Mouse (Mus musculus) intestine, embryonic 14.5 days (tissue): Measurements from ENCODE around the gene C2cd4d. TPM values are rescaled to one million over a fixed set of nuclear protein-coding genes. Genes with fewer than 3 reads are reported as not detected.

Experiments
- ATAC-seq: fragments of 200-750 bp; cut with Nextera tagmentation; replicated peaks from 2 replicates; pipeline ENCODE4 v1.8.0; 2017; ENCODE audit warnings: low read depth, moderate number of reproducible peaks, moderate TSS enrichment, moderate library complexity; ENCODE audit not compliant: low FRiP score, low TSS enrichment
- DNase-seq: peaks from one replicate; pipeline ENCODE4 v3.0.0-alpha.2; 2018; ENCODE audit warnings: low spot score
- H3K27ac ChIP-seq: fragments of 300-500 bp; sonication (generic); 2 replicates; pipeline ENCODE4 v1.5.1; 2014; ENCODE audit warnings: low read depth, mild to moderate bottlenecking, control low read depth
- H3K27me3 ChIP-seq: fragments of 300-500 bp; sonication (generic); replicated peaks from 2 replicates; pipeline ENCODE4 v1.6.1; 2014; ENCODE audit warnings: low read length, control low read depth; ENCODE audit not compliant: control insufficient read depth, insufficient read depth
- H3K36me3 ChIP-seq: fragments of 300-500 bp; sonication (generic); 2 replicates; pipeline ENCODE4 v1.6.1; 2014; ENCODE audit warnings: low read length, control low read depth; ENCODE audit not compliant: control insufficient read depth, insufficient read depth
- H3K4me1 ChIP-seq: fragments of 300-500 bp; sonication (generic); replicated peaks from 2 replicates; pipeline ENCODE4 v1.6.1; 2014; ENCODE audit warnings: low read length, control low read depth, mixed read lengths; ENCODE audit not compliant: control insufficient read depth, insufficient read depth
- H3K4me2 ChIP-seq: fragments of 300-500 bp; sonication (generic); 2 replicates; pipeline ENCODE4 v1.6.1; 2014; ENCODE audit warnings: low read length
- H3K4me3 ChIP-seq: fragments of 300-500 bp; sonication (generic); 2 replicates; pipeline ENCODE4 v1.5.1; 2014; ENCODE audit warnings: low read depth, low read length, control low read depth, mixed read lengths
- H3K9ac ChIP-seq: fragments of 300-500 bp; sonication (generic); 2 replicates; pipeline ENCODE4 v1.6.1; 2014; ENCODE audit warnings: mild to moderate bottlenecking, low read length
- H3K9me3 ChIP-seq: fragments of 300-500 bp; sonication (generic); 2 replicates; pipeline ENCODE4 v1.6.1; 2016; ENCODE audit warnings: low read length, control low read depth; ENCODE audit not compliant: control insufficient read depth
- WGBS: fragments of 180-500 bp; shearing (Covaris S2); extraction: QIAGEN DNeasy Blood & Tissue Kit; methylation state at CpG from one replicate; pipeline ENCODE4 v1.1.7; 2014; 5-methylcytosine and 5-hydroxymethylcytosine counted together
- polyA plus RNA-seq: library from polyadenylated mRNA; unstranded; fragments of >200 nt; fragmentation: Nextera tagmentation; extraction: Ambion mirVana; gene quantifications from 2 replicates; pipeline ENCODE4 v1.2.1, GENCODE M21; 2014

The C2cd4d gene
- polyA plus RNA-seq, 1 experiment from 2014 or later, result 1.1 TPM

DNA sequence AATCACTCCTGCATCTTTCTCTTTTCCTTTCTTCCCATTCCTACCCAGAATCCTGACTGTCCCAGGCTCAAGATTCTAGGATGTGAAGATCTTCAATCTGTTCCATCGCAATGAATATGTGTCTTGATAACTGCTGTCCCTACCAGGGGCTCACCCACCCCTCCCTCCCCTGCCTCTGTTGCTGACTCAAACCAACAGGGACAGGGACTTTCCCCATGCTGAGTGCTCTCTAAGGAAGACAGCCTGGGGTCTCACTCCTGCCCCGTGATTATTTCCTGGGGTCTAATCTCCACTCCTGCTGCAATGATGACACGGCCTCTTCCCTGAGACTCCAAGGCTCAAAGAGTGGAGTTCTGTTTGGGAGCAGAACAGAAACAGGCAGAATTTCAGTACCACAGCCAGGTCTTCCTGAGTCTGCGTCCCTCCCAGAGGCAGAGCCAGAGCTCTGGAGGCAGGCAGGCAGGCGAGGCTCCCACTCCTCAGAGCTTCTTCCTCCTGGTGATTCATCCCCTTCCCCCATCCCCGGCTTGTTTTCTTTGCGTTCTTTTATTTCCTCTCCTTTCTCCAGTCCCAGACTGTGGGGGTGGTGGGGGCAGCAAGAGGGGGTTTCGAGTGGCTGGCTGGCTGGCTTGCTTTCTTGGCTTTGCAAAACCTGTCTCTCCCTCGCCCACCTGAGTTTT lies 17.7 kb downstream of the C2cd4d start:
- Histone ChIP-seq H3K4me2 (no peak overlapping the region), H3K27ac (no peak overlapping the region), H3K9ac (no peak overlapping the region), H3K36me3 (no peaks in the 10 kb centered on the region), H3K4me3 (no peak overlapping the region), H3K9me3 (no peaks in the 10 kb centered on the region), H3K4me1 (no peaks in the 10 kb centered on the region), H3K27me3 (no peaks in the 10 kb centered on the region)
- 22% methylated on average over 9 of the region's 9 CpGs for WGBS
- no peak for ATAC-seq
- no peak for DNase-seq

DNA sequence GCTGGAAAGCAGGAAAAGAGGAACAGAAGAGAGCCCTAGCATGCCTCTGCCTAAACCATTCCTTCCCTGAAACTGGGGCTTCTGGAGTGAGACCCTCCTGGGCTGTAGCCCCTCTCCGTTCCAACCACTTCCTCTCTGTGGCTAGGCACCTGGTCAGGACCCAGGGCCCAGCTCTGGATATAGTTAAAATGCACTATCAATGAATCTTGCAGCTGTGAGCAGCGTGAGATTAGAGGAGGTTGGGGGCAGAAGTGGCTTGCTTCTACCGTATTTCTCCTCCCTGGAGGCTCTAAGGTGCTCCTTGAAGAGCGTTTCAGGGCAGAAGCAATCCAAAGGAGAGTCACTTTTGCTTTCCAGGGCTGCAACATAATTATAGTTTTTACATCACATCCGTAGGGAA lies 20.1 kb downstream of the C2cd4d start:
- Histone ChIP-seq H3K4me3 (no peak overlapping the region), H3K9me3 (no peaks in the 10 kb centered on the region), H3K4me2 (no peak overlapping the region), H3K27me3 (no peaks in the 10 kb centered on the region), H3K27ac (no peak overlapping the region), H3K9ac (no peak overlapping the region), H3K36me3 (no peaks in the 10 kb centered on the region), H3K4me1 (no peaks in the 10 kb centered on the region)
- WGBS, result 65% methylated on average over 5 of the region's 5 CpGs
- ATAC-seq (no peak), DNase-seq (no peak)

DNA sequence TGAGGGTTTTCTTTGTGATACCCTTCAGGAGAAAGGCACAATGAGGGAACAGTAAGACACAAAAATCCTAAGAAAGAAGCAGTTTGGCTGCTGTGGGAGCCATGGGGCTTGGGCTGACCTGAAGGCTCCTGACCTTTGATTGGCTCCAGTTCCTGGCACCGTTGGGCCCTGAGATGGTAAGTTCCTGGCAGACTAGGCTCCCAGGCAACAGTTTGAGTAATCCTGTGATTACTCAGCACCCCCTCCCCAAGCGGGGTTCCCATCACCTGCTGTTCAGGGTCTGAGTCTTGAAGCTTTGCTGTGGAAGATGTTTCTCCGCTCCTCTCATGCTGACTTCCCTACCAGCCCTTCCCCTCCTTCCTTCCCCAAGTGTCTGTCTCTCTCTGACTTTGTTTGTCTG lies 21.2 kb downstream of the C2cd4d start:
- Histone ChIP-seq H3K27ac (no peak overlapping the region), H3K9me3 (no peaks in the 10 kb centered on the region), H3K27me3 (no peaks in the 10 kb centered on the region), H3K4me2 (no peak overlapping the region), H3K36me3 (no peaks in the 10 kb centered on the region), H3K4me1 (no peaks in the 10 kb centered on the region), H3K9ac (no peak overlapping the region), H3K4me3 (no peak overlapping the region)
- 62% methylated on average over 3 of the region's 3 CpGs for WGBS
- no peak for ATAC-seq
- no peak for DNase-seq

DNA sequence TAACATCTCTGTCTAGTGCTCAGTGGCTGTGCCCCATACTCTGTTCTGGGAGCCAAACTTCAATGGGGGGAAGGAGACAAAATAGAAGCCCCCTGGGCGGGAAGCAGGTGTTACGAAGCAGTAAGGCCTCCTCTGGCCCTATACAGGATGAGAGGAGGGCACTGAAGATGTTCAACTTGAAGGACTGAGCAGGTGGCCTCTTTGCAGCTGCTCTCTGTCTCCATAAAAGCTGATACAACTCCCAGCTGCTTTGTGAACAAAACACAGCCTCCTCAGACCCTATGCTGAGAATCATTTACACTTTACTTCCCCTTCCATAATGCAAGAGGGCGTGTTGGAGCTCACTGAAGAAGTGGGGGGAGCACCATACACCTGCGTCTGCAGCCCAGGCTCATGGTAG lies 24.4 kb downstream of the C2cd4d start:
- DNase-seq (no peak), ATAC-seq (no peak)
- H3K27me3 ChIP-seq, result no peaks in the 10 kb centered on the region
- H3K9me3 ChIP-seq, result no peaks in the 10 kb centered on the region
- H3K4me1 ChIP-seq, result no peaks in the 10 kb centered on the region
- no peak overlapping the region for H3K27ac ChIP-seq
- no peak overlapping the region for H3K4me2 ChIP-seq
- no peak overlapping the region for H3K9ac ChIP-seq
- WGBS, result 59% methylated on average over 4 of the region's 4 CpGs
- no peak overlapping the region for H3K4me3 ChIP-seq
- no peaks in the 10 kb centered on the region for H3K36me3 ChIP-seq

DNA sequence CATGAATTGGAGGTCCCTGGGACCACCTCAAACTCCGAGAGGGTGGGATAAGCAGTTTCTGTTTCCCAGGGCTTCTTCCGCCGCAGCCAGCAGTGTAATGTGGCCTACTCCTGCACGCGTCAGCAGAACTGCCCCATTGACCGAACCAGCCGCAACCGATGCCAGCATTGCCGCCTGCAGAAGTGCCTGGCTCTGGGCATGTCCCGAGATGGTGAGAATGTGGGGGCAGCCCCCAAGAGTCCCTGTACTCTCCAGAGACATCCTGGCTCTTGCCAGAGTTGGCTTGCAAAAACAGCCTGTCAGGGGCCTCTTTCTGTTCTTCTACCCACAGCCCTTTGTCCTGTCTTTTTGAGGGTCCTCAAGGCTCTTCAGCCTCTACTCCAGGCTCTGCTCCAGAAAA lies 25.2 kb downstream of the C2cd4d start:
- Histone ChIP-seq H3K9ac (no peak overlapping the region), H3K27ac (no peak overlapping the region), H3K4me2 (no peak overlapping the region), H3K4me1 (no peaks in the 10 kb centered on the region), H3K27me3 (no peaks in the 10 kb centered on the region), H3K4me3 (no peak overlapping the region), H3K9me3 (no peaks in the 10 kb centered on the region), H3K36me3 (no peaks in the 10 kb centered on the region)
- DNase-seq (no peak), ATAC-seq (no peak)
- 91% methylated on average over 10 of the region's 10 CpGs for WGBS

DNA sequence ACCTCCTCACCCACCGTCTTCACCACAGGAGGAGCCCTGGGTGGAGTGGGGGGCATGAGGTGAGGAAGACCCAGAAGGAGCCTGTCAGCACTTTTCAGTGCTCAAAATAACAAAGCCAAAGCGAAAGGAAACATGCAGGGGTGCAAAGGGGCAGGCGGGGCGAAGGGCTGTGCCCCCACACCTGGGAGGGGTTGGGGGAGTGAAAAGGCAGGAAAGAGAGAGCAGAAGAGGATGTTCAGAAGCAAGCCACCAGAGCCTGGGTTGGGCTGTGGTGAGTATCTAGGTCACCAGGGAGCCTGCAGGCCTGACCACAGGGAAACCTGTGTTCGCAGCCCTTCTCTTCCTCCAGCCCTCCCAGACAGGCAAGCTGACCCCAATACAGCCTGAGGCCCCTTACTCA lies 25.8 kb downstream of the C2cd4d start:
- 85% methylated on average over 5 of the region's 5 CpGs for WGBS
- no peak for ATAC-seq

DNA sequence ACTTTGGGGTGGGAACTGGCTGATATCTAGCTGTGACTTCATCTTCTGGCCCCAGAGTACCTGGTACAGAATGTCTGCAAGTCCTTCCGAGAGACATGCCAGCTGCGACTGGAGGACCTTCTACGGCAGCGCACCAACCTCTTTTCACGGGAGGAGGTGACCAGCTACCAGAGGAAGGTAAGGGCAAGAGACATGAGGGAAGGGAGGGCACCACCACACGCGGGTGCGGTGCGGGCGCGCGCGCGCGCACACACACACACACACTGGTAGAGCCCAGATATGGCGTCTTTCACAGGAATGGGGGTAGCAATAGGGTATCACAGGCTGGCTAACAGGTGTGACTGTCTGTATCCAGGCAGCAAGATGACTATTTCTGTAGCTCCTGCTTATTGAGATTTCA lies 27.2 kb downstream of the C2cd4d start:
- Histone ChIP-seq H3K9ac (no peak overlapping the region), H3K4me3 (no peak overlapping the region), H3K4me1 (no peaks in the 10 kb centered on the region), H3K27me3 (no peaks in the 10 kb centered on the region), H3K4me2 (no peak overlapping the region), H3K27ac (no peak overlapping the region), H3K9me3 (no peaks in the 10 kb centered on the region), H3K36me3 (no peaks in the 10 kb centered on the region)
- no peak for DNase-seq
- ATAC-seq, result no peak
- 95% methylated on average over 16 of the region's 16 CpGs for WGBS

More for the DNA sequence above, 25.8 kb downstream of the C2cd4d start:
- H3K4me2 ChIP-seq, result no peak overlapping the region
- H3K9me3 ChIP-seq, result no peaks in the 10 kb centered on the region
- no peaks in the 10 kb centered on the region for H3K36me3 ChIP-seq
- no peak overlapping the region for H3K27ac ChIP-seq
- no peak overlapping the region for H3K9ac ChIP-seq
- no peak for DNase-seq
- no peaks in the 10 kb centered on the region for H3K4me1 ChIP-seq
- H3K27me3 ChIP-seq, result no peaks in the 10 kb centered on the region
- no peak overlapping the region for H3K4me3 ChIP-seq

DNA sequence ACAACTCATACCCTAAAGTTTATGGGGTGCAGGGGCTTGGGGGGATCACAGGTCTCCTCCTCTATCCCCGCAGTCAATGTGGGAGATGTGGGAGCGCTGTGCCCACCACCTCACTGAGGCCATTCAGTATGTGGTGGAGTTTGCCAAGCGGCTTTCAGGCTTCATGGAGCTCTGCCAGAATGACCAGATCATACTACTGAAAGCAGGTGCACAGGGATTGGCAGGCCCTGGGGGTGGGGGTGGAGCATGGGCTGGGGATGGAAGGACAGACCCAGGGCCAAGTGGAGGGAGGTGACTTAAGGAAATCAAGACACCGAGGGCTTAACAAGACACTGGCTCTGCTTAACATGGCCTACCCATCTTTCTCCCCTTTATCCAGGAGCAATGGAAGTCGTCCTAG lies 28.8 kb downstream of the C2cd4d start:
- Histone ChIP-seq H3K4me3 (no peak overlapping the region), H3K9me3 (no peaks in the 10 kb centered on the region), H3K9ac (no peak overlapping the region), H3K4me2 (no peak overlapping the region), H3K4me1 (no peaks in the 10 kb centered on the region), H3K27me3 (no peaks in the 10 kb centered on the region), H3K27ac (no peak overlapping the region), H3K36me3 (no peaks in the 10 kb centered on the region)
- ATAC-seq, result no peak
- 81% methylated on average over 5 of the region's 5 CpGs for WGBS
- DNase-seq, result no peak

DNA sequence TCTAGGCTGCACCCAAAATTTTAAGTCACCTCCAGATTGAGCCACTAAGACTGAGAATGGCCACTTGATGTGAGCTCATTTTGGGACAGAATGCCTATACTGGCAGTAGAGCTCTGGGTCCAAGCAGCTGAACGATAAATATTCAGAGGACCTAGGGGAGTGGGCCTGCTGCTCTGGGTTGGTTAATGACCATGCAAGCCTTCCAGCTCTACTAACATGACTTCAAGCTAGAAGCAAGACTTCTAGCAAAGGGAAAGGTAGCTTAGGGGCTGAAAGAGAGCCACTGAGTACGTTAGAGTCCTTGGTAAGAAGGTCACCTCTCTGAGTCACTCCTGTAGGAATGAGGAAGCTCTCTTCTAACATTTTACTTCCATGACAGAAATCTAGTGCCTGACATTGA lies 29.9 kb downstream of the C2cd4d start:
- Histone ChIP-seq H3K27me3 (peaks cover 8% of the 10 kb centered on the region), H3K36me3 (no peaks in the 10 kb centered on the region), H3K4me1 (no peaks in the 10 kb centered on the region), H3K27ac (no peak overlapping the region), H3K9ac (no peak overlapping the region), H3K9me3 (no peaks in the 10 kb centered on the region), H3K4me2 (no peak overlapping the region), H3K4me3 (no peak overlapping the region)
- WGBS, result 85% methylated on average over 2 of the region's 2 CpGs
- no peak for DNase-seq
- ATAC-seq, result no peak
